Mouse (Mus musculus) liver, adult 2 months (tissue): Measurements from ENCODE around the gene Mxd3.

ENCODE experiments used
- CTCF ChIP-seq: fragments of 200-500 bp; IDR thresholded peaks from 2 replicates; pipeline ENCODE4 v1.5.1; 2011; ENCODE audit warnings: low read depth, low read length, control low read depth
- POLR2A ChIP-seq: fragments of 200-500 bp; IDR thresholded peaks from 2 replicates; pipeline ENCODE4 v1.6.1; 2011; ENCODE audit warnings: low read length, control low read depth; ENCODE audit not compliant: insufficient read depth; ENCODE audit errors: extremely low read depth

- TF ChIP-seq CTCF, result no peak
- TF ChIP-seq POLR2A, result no peak
These were observed 2.7 kb upstream of the Mxd3 start for GRCm38 (mm10) chr13:55332331-55332730.
